ENCODE assay signal across 27 mouse cellular contexts in the genomic region with DNA sequence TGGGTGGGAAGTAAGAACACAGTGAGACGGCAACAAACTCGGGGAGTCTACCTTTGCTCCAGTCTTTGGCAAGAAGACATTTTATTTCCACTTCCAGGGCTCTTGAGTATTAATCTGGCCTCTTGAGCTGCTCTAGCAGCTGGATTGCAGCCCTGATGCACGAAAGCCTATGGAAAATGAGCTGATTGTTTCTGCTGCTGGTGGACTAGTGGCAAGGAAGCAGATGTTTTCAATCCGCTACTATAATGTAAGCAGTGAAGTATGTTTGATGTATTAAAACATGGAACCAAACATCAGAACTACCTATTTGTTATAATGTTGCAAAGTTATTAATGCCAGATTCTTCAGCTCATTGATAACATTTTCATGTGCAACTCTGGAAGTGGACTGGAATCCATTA.
A peak's percentile ranks its signal among the peaks of the same experiment; 100 is the strongest.
DNase-seq lines count a peak whose midpoint lies in the region; ATAC-seq lines count a peak whose summit lies in the region.
"Had no signal": no experiment of that assay in that cellular context is flagged by ENCODE, and none has a peak within 500 bp of the region (broad histone marks: within the 10 kb centered on the region; RNA-seq: fewer than 3 reads in every experiment).

No protein-coding gene starts in this region.

- no peak for ATAC-seq in limb, embryonic 11.5 days (ENCODE audit: insufficient number of reproducible peaks, low FRiP score, low TSS enrichment, low read depth)
- ATAC-seq in embryonic facial prominence, embryonic 14.5 days (ENCODE audit: low read depth) = no peak
- ATAC-seq in hindbrain, embryonic 11.5 days (ENCODE audit: low FRiP score) = no peak
- ATAC-seq: CD4-positive, CD25-positive, alpha-beta regulatory T cell, adult 4 months; forebrain, embryonic 13.5 days; forebrain, embryonic 16.5 days; hindbrain, postnatal 0 days; inflammation-experienced regulatory T-cells, adult 6 months had no signal

- no peak overlapping the region for H3K4me2 ChIP-seq in limb, embryonic 11.5 days (ENCODE audit: low read depth, severe bottlenecking)
- no peak overlapping the region for H3K4me2 ChIP-seq in embryonic facial prominence, embryonic 14.5 days (ENCODE audit: low read depth, low read length)
- H3K4me2 ChIP-seq in hindbrain, embryonic 11.5 days (replicated peaks; ENCODE audit: low read depth, low read length) = no peak overlapping the region
- H3K4me2 ChIP-seq: embryonic facial prominence, embryonic 13.5 days; forebrain, embryonic 13.5 days; heart, embryonic 12.5 days; heart, embryonic 15.5 days; hindbrain, embryonic 14.5 days had no signal

- H3K4me3 ChIP-seq in limb, embryonic 11.5 days (ENCODE audit: low read depth, low read length) = no peak overlapping the region
- no peak overlapping the region for H3K4me3 ChIP-seq in limb, embryonic 10.5 days
- no peak overlapping the region for H3K4me3 ChIP-seq in embryonic facial prominence, embryonic 14.5 days (ENCODE audit: low read depth, low read length)
- H3K4me3 ChIP-seq in hindbrain, embryonic 11.5 days (ENCODE audit: low read depth, low read length) = no peak overlapping the region
- H3K4me3 ChIP-seq: embryonic facial prominence, embryonic 13.5 days; forebrain, embryonic 10.5 days; forebrain, embryonic 13.5 days; heart, embryonic 12.5 days; heart, embryonic 15.5 days; hindbrain, embryonic 10.5 days had no signal

- no peaks in the 10 kb centered on the region for H3K36me3 ChIP-seq in limb, embryonic 11.5 days (ENCODE audit: control insufficient read depth, insufficient read depth, low read length)
- no peaks in the 10 kb centered on the region for H3K36me3 ChIP-seq in limb, embryonic 10.5 days
- no peaks in the 10 kb centered on the region for H3K36me3 ChIP-seq in embryonic facial prominence, embryonic 14.5 days (ENCODE audit: control insufficient read depth, insufficient read depth, low read length)
- no peaks in the 10 kb centered on the region for H3K36me3 ChIP-seq in hindbrain, embryonic 11.5 days (ENCODE audit: control insufficient read depth, insufficient read depth, low read length)
- H3K36me3 ChIP-seq: embryonic facial prominence, embryonic 13.5 days; forebrain, embryonic 10.5 days; heart, embryonic 12.5 days; heart, embryonic 15.5 days; hindbrain, embryonic 10.5 days had no signal

- H3K9ac ChIP-seq in limb, embryonic 11.5 days (ENCODE audit: low read length) = no peak overlapping the region
- no peak overlapping the region for H3K9ac ChIP-seq in embryonic facial prominence, embryonic 14.5 days (ENCODE audit: low read depth, low read length)
- H3K9ac ChIP-seq in hindbrain, embryonic 11.5 days (ENCODE audit: low read depth, low read length) = no peak overlapping the region
- H3K9ac ChIP-seq: embryonic facial prominence, embryonic 13.5 days; forebrain, embryonic 13.5 days; heart, embryonic 12.5 days; heart, embryonic 15.5 days; hindbrain, embryonic 14.5 days had no signal

- H3K27ac ChIP-seq in limb, embryonic 11.5 days (replicated peaks; ENCODE audit: low read depth, low read length) = no peak overlapping the region
- no peak overlapping the region for H3K27ac ChIP-seq in limb, embryonic 10.5 days
- H3K27ac ChIP-seq in embryonic facial prominence, embryonic 14.5 days (replicated peaks; ENCODE audit: low read depth, low read length) = no peak overlapping the region
- no peak overlapping the region for H3K27ac ChIP-seq in hindbrain, embryonic 11.5 days (ENCODE audit: low read depth, low read length)
- H3K27ac ChIP-seq: embryonic facial prominence, embryonic 13.5 days; forebrain, embryonic 10.5 days; forebrain, embryonic 13.5 days; heart, embryonic 15.5 days; hindbrain, embryonic 10.5 days; hindbrain, embryonic 14.5 days; hindbrain, postnatal 0 days had no signal

- DNase-seq in limb, embryonic 11.5 days (ENCODE audit: low spot score) = peak; percentile 33
- no peak for DNase-seq in limb, embryonic 10.5 days (ENCODE audit: low spot score)
- DNase-seq in embryonic facial prominence, embryonic 14.5 days (ENCODE audit: low spot score) = peak; percentile 78
- peak; percentile 53 for DNase-seq in forelimb bud, embryonic 11.5 days (ENCODE audit: low read depth, low spot score)
- no peak for DNase-seq in kidney, adult 9 months
- DNase-seq in hindbrain, embryonic 11.5 days (ENCODE audit: low spot score) = no peak
- DNase-seq: adrenal gland, adult 2 months; adrenal gland, postnatal 14 days; cerebellum, adult 11 months; cerebellum, adult 2 months; cerebellum, adult 9-11 months; cerebellum, postnatal 25 days; gastrocnemius, postnatal 25 days; heart, adult 18-20 months; heart, postnatal 10 days; heart, postnatal 36 days had no signal

- no peaks in the 10 kb centered on the region for H3K4me1 ChIP-seq in limb, embryonic 11.5 days (ENCODE audit: control insufficient read depth, insufficient read depth, low read length)
- H3K4me1 ChIP-seq in limb, embryonic 10.5 days = peaks cover 8% of the 10 kb centered on the region
- H3K4me1 ChIP-seq in embryonic facial prominence, embryonic 14.5 days (ENCODE audit: control insufficient read depth, insufficient read depth, low read length) = no peaks in the 10 kb centered on the region
- H3K4me1 ChIP-seq in hindbrain, embryonic 11.5 days (replicated peaks; ENCODE audit: control insufficient read depth, insufficient read depth, low read length) = no peaks in the 10 kb centered on the region
- H3K4me1 ChIP-seq: heart, embryonic 12.5 days; heart, embryonic 15.5 days; hindbrain, embryonic 10.5 days had no signal

- WGBS in limb, embryonic 11.5 days = 64% methylated on average over 4 of the region's 4 CpGs
- WGBS in limb, embryonic 10.5 days = 76% methylated on average over 4 of the region's 4 CpGs
- 33% methylated on average over 4 of the region's 4 CpGs for WGBS in embryonic facial prominence, embryonic 14.5 days
- 84% methylated on average over 4 of the region's 4 CpGs for WGBS in hindbrain, embryonic 11.5 days

- H3K27me3 ChIP-seq in limb, embryonic 11.5 days (ENCODE audit: control insufficient read depth, insufficient read depth, low read length) = no peaks in the 10 kb centered on the region
- H3K27me3 ChIP-seq in limb, embryonic 10.5 days (ENCODE audit: low read depth, poor library complexity, severe bottlenecking) = no peaks in the 10 kb centered on the region
- no peaks in the 10 kb centered on the region for H3K27me3 ChIP-seq in embryonic facial prominence, embryonic 14.5 days (replicated peaks; ENCODE audit: control insufficient read depth, insufficient read depth, low read length)
- no peaks in the 10 kb centered on the region for H3K27me3 ChIP-seq in hindbrain, embryonic 11.5 days (ENCODE audit: control insufficient read depth, insufficient read depth, low read length)
- H3K27me3 ChIP-seq: forebrain, embryonic 13.5 days; heart, embryonic 12.5 days; heart, embryonic 15.5 days had no signal

- H3K9me3 ChIP-seq in limb, embryonic 11.5 days (ENCODE audit: control insufficient read depth, low read length) = no peaks in the 10 kb centered on the region
- no peaks in the 10 kb centered on the region for H3K9me3 ChIP-seq in limb, embryonic 10.5 days (replicated peaks)
- no peaks in the 10 kb centered on the region for H3K9me3 ChIP-seq in embryonic facial prominence, embryonic 14.5 days (ENCODE audit: control insufficient read depth, low read length)
- no peaks in the 10 kb centered on the region for H3K9me3 ChIP-seq in hindbrain, embryonic 11.5 days (ENCODE audit: control insufficient read depth, low read length)
- H3K9me3 ChIP-seq: embryonic facial prominence, embryonic 13.5 days; forebrain, embryonic 10.5 days; forebrain, embryonic 13.5 days; heart, embryonic 12.5 days; heart, embryonic 15.5 days; hindbrain, embryonic 10.5 days had no signal

Comparison
In these comparisons a context has a peak if more than half of its experiments do, and no peak if none do; other contexts are left out.
1. DNase-seq: peak in limb, embryonic 11.5 days (single experiment), embryonic facial prominence, embryonic 14.5 days (single experiment) and forelimb bud, embryonic 11.5 days (single experiment); none in limb, embryonic 10.5 days (single experiment), kidney, adult 9 months (single experiment) and hindbrain, embryonic 11.5 days (single experiment).